Mouse (Mus musculus): ENCODE data around the gene Rpl3l. TPM values are rescaled to one million over a fixed set of nuclear protein-coding genes. Genes with fewer than 3 reads are reported as not detected.

Rpl3l gene
- total and polyA plus RNA-seq, 2 experiments = 0.46 TPM; not detected in 1

DNA sequence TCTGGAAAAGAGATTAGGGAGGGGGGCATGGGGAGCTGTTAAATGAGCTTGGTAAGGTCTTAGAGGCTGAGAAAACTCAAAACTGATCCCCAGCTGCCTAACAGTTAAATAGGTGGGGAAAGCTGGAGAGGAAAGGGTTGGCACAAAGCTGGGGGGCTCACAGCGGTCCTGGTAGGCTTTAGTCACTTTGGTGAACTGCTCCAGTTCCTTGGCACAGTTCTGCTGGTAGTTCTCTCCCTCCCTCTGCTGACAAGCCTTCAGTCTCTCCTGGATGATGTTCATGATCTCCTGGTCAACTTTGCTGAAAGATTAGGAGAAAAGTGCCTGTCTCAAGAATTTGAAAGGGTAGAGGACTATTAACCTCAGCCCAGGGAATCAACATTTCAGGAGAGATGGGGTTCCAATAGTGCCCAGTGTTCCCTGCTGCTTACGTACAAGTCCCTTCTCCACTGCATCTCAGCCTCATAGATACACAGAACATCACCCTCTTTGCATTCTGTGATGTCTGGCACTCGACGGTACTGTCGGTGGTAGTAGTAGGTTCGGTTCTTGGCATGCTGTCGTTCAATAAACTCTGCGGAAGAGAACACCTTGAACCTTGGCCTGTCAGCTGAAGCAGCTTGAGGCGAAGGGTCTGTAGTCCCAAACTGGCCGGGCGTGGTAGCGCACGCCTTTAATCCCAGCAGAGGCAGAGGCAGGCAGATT is 5.2 kb upstream of the Rpl3l start:
- Histone ChIP-seq H3K4me3 (ENCODE audit: insufficient read depth, low read depth, low read length) (peak overlapping the region; percentile 2; the same call in 1 of the 2 replicates), H3K27ac (replicated peaks; ENCODE audit: insufficient read depth, low read depth, low read length) (0 out of 2 replicates have a peak overlapping the region, but pooled peaks have one; percentile 4), H3K79me2 (ENCODE audit: control insufficient read depth, insufficient read depth, low read length) (peaks cover 8% of the 10 kb centered on the region; the same call in 1 of the 2 replicates), H3K36me3 (ENCODE audit: control insufficient read depth, insufficient read depth, low read length) (peaks cover 12% of the 10 kb centered on the region), H3K27me3 (ENCODE audit: control insufficient read depth, insufficient read depth, low read length) (no peaks in the 10 kb centered on the region), H3K4me1 (ENCODE audit: control insufficient read depth, insufficient read depth, low read length) (peaks cover 21% of the 10 kb centered on the region), H3K9ac (ENCODE audit: low read depth, low read length) (peak overlapping the region; percentile 28)
- DNase-seq (ENCODE audit: extremely low read depth, low read depth, low spot score) = peak; percentile 59
- TF ChIP-seq CTCF (IDR thresholded peaks at IDR 0.05; ENCODE audit: low read depth, low read length) (no peak), POLR2A (IDR thresholded peaks at IDR 0.05; ENCODE audit: extremely low read depth, insufficient read depth, low read length) (no peak)
- WGBS = 17% methylated on average over 13 of the region's 13 CpGs

DNA sequence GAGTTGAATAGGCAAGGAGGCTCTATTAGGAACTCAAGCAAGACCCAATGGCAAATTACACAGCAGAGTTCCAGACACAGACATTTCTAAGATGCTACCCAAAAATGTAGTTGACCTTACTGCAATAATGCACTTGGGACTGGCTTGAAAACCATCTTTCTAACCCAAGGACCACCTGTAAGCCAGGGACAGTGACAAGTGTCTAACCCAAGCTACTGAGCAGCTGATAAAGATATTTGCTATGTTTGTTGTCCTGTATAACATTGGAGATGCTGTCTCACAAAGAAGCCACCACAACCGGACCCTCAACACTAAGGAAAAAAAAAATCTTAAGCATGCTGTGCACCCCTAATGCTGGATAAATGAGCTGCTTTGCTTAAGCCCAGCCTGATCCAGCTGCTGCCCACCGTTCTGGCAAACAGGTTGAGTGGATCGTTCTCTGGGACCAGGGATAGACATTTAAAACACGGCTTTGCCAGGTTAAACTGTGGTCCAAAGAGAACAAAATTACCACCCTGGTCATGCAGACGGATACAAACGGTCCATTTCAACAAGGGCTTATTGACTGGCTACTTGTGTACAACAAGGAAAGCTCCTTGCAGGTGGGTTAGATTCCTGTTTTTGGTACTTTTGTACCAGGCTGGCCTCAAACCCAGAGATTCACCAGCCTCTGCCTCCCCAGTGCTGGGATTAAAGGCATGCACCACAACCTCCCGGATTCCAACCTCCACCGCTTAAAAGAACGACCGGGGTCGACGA is 4.3 kb upstream of the Rpl3l start:
- peaks cover 8% of the 10 kb centered on the region; the same call in 1 of the 2 replicates for H3K79me2 ChIP-seq (ENCODE audit: control insufficient read depth, insufficient read depth, low read length)
- DNase-seq (ENCODE audit: extremely low read depth, low read depth, low spot score) = peak; percentile 26
- H3K36me3 ChIP-seq (ENCODE audit: control insufficient read depth, insufficient read depth, low read length) = peaks cover 12% of the 10 kb centered on the region
- H3K27me3 ChIP-seq (ENCODE audit: control insufficient read depth, insufficient read depth, low read length) = no peaks in the 10 kb centered on the region
- H3K4me1 ChIP-seq (ENCODE audit: control insufficient read depth, insufficient read depth, low read length) = peaks cover 21% of the 10 kb centered on the region
- H3K4me3 ChIP-seq (ENCODE audit: insufficient read depth, low read depth, low read length) = peak overlapping the region; percentile 93
- peak overlapping the region; percentile 95 for H3K9ac ChIP-seq (ENCODE audit: low read depth, low read length)
- no peak for TF ChIP-seq CTCF (IDR thresholded peaks at IDR 0.05; ENCODE audit: low read depth, low read length)
- no peak for TF ChIP-seq POLR2A (IDR thresholded peaks at IDR 0.05; ENCODE audit: extremely low read depth, insufficient read depth, low read length)
- WGBS = under 1% methylated on average over 12 of the region's 12 CpGs
- peak overlapping the region; percentile 92 for H3K27ac ChIP-seq (replicated peaks; ENCODE audit: insufficient read depth, low read depth, low read length)

DNA sequence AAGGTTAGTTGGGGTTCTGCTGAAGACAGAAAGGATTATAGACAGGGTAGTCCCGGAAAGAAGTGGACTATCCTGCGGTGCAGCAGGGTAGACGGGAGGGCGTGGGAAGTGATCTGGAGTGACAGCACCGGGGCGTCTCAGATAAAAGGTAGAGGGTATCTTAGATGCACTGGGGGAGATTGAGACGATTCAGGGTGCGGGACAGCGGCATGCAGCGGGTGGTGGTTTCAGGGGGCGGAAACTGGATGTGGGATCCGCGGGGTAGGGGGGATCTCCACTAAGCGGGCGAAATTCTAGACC is 3.8 kb upstream of the Rpl3l start:
- Histone ChIP-seq H3K36me3 (ENCODE audit: control insufficient read depth, insufficient read depth, low read length) (peaks cover 12% of the 10 kb centered on the region), H3K9ac (ENCODE audit: low read depth, low read length) (peak overlapping the region; percentile 95), H3K4me3 (ENCODE audit: insufficient read depth, low read depth, low read length) (peak overlapping the region; percentile 93), H3K27me3 (ENCODE audit: control insufficient read depth, insufficient read depth, low read length) (no peaks in the 10 kb centered on the region), H3K27ac (replicated peaks; ENCODE audit: insufficient read depth, low read depth, low read length) (peak overlapping the region; percentile 92), H3K4me1 (ENCODE audit: control insufficient read depth, insufficient read depth, low read length) (peaks cover 21% of the 10 kb centered on the region), H3K79me2 (ENCODE audit: control insufficient read depth, insufficient read depth, low read length) (peaks cover 8% of the 10 kb centered on the region; the same call in 1 of the 2 replicates)
- TF ChIP-seq CTCF (IDR thresholded peaks at IDR 0.05; ENCODE audit: low read depth, low read length) (no peak), POLR2A (IDR thresholded peaks at IDR 0.05; ENCODE audit: extremely low read depth, insufficient read depth, low read length) (no peak)
- 0% methylated on average over 15 of the region's 15 CpGs for WGBS
- DNase-seq (ENCODE audit: extremely low read depth, low read depth, low spot score) = no peak

DNA sequence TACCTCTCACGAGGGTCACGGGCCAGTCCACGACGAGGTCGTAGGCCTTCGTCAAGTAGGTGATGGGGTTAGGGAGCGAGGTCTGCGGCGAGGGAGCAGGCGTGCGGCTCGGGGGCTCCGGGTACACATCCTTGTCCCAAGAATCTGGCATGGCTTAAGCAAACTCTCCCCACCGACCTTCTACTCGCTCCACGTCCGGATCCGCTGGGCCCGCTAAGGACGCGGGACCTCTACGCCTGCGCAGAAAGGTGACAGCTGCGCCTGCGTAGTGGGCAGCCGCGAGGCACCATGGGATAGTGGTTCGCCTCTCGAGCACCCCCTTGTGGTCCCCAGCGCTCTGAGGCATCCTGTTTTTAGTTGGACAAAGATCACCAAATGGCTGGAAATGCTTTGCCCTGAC is 3.4 kb upstream of the Rpl3l start, which contains the start of gene Ndufb10:
Ndufb10 (minus strand) TSS at position 295 of the 400 bp plus-strand sequence.
- Histone ChIP-seq H3K27ac (replicated peaks; ENCODE audit: insufficient read depth, low read depth, low read length) (peak within 1 kb of the TSS; percentile 92), H3K4me1 (ENCODE audit: control insufficient read depth, insufficient read depth, low read length) (peaks cover 19% of the 10 kb centered on the region), H3K9ac (ENCODE audit: low read depth, low read length) (peak within 1 kb of the TSS; percentile 95), H3K4me3 (ENCODE audit: insufficient read depth, low read depth, low read length) (peak within 1 kb of the TSS; percentile 93), H3K36me3 (ENCODE audit: control insufficient read depth, insufficient read depth, low read length) (peaks cover 12% of the 10 kb centered on the region), H3K27me3 (ENCODE audit: control insufficient read depth, insufficient read depth, low read length) (no peaks in the 10 kb centered on the region), H3K79me2 (ENCODE audit: control insufficient read depth, insufficient read depth, low read length) (peaks cover 8% of the 10 kb centered on the region; the same call in 1 of the 2 replicates)
- DNase-seq (ENCODE audit: extremely low read depth, low read depth, low spot score) = peak; percentile 74
- WGBS = under 1% methylated on average over 30 of the region's 30 CpGs
- TF ChIP-seq POLR2A (IDR thresholded peaks at IDR 0.05; ENCODE audit: extremely low read depth, insufficient read depth, low read length) = peak; percentile 95
- TF ChIP-seq CTCF (IDR thresholded peaks at IDR 0.05; ENCODE audit: low read depth, low read length) = peak; percentile 97

DNA sequence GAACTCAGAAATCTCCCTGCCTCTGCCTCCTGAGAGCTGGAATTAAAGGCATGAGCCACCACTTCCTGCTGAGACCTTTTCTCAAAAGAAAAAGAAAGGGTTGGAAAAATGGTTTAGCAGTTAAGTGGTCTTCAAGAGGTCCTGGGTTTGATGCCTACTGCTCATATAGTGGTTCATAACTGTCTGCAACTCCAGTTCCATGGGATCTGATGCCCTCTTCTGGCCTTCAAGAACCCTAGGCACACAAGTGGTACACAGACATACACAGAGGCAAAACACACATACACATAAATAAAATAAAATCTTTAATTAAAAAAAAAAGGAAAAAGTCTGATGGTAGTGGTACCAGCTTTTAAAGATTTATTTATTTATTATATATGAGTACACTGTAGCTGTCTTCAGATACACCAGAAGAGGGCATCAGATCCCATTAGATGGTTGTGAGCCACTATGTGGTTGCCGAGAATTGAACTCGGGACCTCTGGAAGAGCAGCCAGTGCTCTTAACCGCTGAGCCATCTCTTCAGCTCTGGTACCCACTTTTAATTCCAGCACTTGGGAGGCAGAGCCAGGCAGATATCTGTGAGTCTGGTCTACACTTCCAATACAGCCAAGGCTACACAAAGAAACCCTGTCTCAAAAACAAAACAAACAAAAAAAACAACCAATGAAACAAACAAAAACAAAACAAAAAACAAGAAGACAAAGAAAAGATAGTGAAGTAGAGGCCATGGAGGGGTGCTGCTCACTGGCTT is 1.8 kb upstream of the Rpl3l start:
- no peak overlapping the region for H3K4me3 ChIP-seq (ENCODE audit: insufficient read depth, low read depth, low read length)

More for the DNA sequence above, 1.8 kb upstream of the Rpl3l start:
- peaks cover 12% of the 10 kb centered on the region for H3K36me3 ChIP-seq (ENCODE audit: control insufficient read depth, insufficient read depth, low read length)
- DNase-seq (ENCODE audit: extremely low read depth, low read depth, low spot score) = peak; percentile 14
- 0 out of 2 replicates have a peak, but pooled peaks have one; percentile 10 for TF ChIP-seq CTCF (IDR thresholded peaks at IDR 0.05; ENCODE audit: low read depth, low read length)
- TF ChIP-seq POLR2A (IDR thresholded peaks at IDR 0.05; ENCODE audit: extremely low read depth, insufficient read depth, low read length) = no peak
- H3K9ac ChIP-seq (ENCODE audit: low read depth, low read length) = no peak overlapping the region
- no peaks in the 10 kb centered on the region for H3K27me3 ChIP-seq (ENCODE audit: control insufficient read depth, insufficient read depth, low read length)
- H3K27ac ChIP-seq (replicated peaks; ENCODE audit: insufficient read depth, low read depth, low read length) = no peak overlapping the region
- 61% methylated on average over 3 of the region's 3 CpGs for WGBS
- peaks cover 19% of the 10 kb centered on the region for H3K4me1 ChIP-seq (ENCODE audit: control insufficient read depth, insufficient read depth, low read length)
- peaks cover 8% of the 10 kb centered on the region; the same call in 1 of the 2 replicates for H3K79me2 ChIP-seq (ENCODE audit: control insufficient read depth, insufficient read depth, low read length)
